Mouse (Mus musculus): Measurements from ENCODE around the gene Camta1. TPM values are rescaled to one million over a fixed set of nuclear protein-coding genes. Genes with fewer than 3 reads are reported as not detected.

Gene Camta1
- polyA plus RNA-seq, 1 experiment from 2014 or later, result 150 TPM

DNA sequence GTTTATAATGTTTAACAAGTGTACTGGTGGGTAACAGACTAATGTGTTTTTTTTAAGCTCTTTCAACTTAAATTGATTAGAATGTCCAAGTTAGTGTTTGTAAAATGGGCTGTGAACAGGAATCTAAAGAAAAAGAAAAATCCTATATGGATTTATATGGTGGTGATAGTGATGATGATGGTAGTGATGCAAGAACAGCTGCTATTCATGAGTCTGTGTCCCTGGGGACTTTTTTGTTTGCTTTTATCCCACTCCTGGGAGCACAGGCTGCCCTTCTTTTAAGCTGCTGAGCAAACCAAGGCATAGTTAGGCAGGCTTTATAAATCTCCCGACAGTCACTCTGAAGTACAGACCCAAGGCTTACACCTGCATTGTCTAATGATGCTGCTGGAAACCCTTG is 928.2 kb downstream of the Camta1 start:
- no peaks in the 10 kb centered on the region for H3K4me1 ChIP-seq (ENCODE audit: control insufficient read depth, insufficient read depth, low read length)
- H3K9me3 ChIP-seq (ENCODE audit: control insufficient read depth, low read length), result no peaks in the 10 kb centered on the region
- no peak overlapping the region for H3K9ac ChIP-seq (ENCODE audit: low read length)
- H3K4me2 ChIP-seq, result no peak overlapping the region
- no peak for ATAC-seq (ENCODE audit: low FRiP score)
- H3K36me3 ChIP-seq (ENCODE audit: control insufficient read depth, insufficient read depth, low read length), result no peaks in the 10 kb centered on the region
- 64% methylated on average over 1 of the region's 1 CpGs for WGBS
- H3K27ac ChIP-seq (ENCODE audit: low read depth, low read length), result no peak overlapping the region
- no peaks in the 10 kb centered on the region for H3K27me3 ChIP-seq (ENCODE audit: control insufficient read depth, insufficient read depth, low read length)
- no peak overlapping the region for H3K4me3 ChIP-seq (ENCODE audit: low read depth, low read length)
- no peak for DNase-seq (ENCODE audit: low spot score, missing footprints)

- no peak for ATAC-seq (ENCODE audit: low FRiP score)
- Histone ChIP-seq H3K27me3 (ENCODE audit: control insufficient read depth, insufficient read depth, low read length) (no peaks in the 10 kb centered on the region), H3K4me3 (ENCODE audit: low read depth, low read length) (no peak overlapping the region), H3K36me3 (ENCODE audit: control insufficient read depth, insufficient read depth, low read length) (no peaks in the 10 kb centered on the region), H3K27ac (ENCODE audit: low read depth, low read length) (no peak overlapping the region), H3K4me2 (no peak overlapping the region), H3K4me1 (ENCODE audit: control insufficient read depth, insufficient read depth, low read length) (no peaks in the 10 kb centered on the region), H3K9ac (ENCODE audit: low read length) (no peak overlapping the region), H3K9me3 (ENCODE audit: control insufficient read depth, low read length) (no peaks in the 10 kb centered on the region)
- WGBS, result 77% methylated on average over 10 of the region's 10 CpGs
- no peak for DNase-seq (ENCODE audit: low spot score, missing footprints)
Measured at GRCm38 (mm10) chr4:150927789-150928188, 933.9 kb downstream of the Camta1 start.

- Histone ChIP-seq H3K4me3 (ENCODE audit: low read depth, low read length) (no peak overlapping the region), H3K4me1 (ENCODE audit: control insufficient read depth, insufficient read depth, low read length) (no peaks in the 10 kb centered on the region), H3K27ac (ENCODE audit: low read depth, low read length) (no peak overlapping the region), H3K36me3 (ENCODE audit: control insufficient read depth, insufficient read depth, low read length) (no peaks in the 10 kb centered on the region), H3K9me3 (ENCODE audit: control insufficient read depth, low read length) (no peaks in the 10 kb centered on the region), H3K27me3 (ENCODE audit: control insufficient read depth, insufficient read depth, low read length) (no peaks in the 10 kb centered on the region), H3K9ac (ENCODE audit: low read length) (no peak overlapping the region), H3K4me2 (no peak overlapping the region)
- 51% methylated on average over 13 of the region's 14 CpGs for WGBS
- ATAC-seq (ENCODE audit: low FRiP score) (no peak), DNase-seq (ENCODE audit: low spot score, missing footprints) (no peak)
Measured at GRCm38 (mm10) chr4:150926924-150927705, 934.6 kb downstream of the Camta1 start.

GRCm38 (mm10) chr4:150925923-150926322 is 935.8 kb downstream of the Camta1 start:
- H3K9me3 ChIP-seq (ENCODE audit: control insufficient read depth, low read length), result no peaks in the 10 kb centered on the region
- no peak overlapping the region for H3K9ac ChIP-seq (ENCODE audit: low read length)
- ATAC-seq (ENCODE audit: low FRiP score) (no peak), DNase-seq (ENCODE audit: low spot score, missing footprints) (no peak)
- H3K27ac ChIP-seq (ENCODE audit: low read depth, low read length), result no peak overlapping the region
- no peak overlapping the region for H3K4me3 ChIP-seq (ENCODE audit: low read depth, low read length)
- no peak overlapping the region for H3K4me2 ChIP-seq
- H3K4me1 ChIP-seq (ENCODE audit: control insufficient read depth, insufficient read depth, low read length), result no peaks in the 10 kb centered on the region
- WGBS, result 55% methylated on average over 5 of the region's 5 CpGs
- no peaks in the 10 kb centered on the region for H3K36me3 ChIP-seq (ENCODE audit: control insufficient read depth, insufficient read depth, low read length)
- no peaks in the 10 kb centered on the region for H3K27me3 ChIP-seq (ENCODE audit: control insufficient read depth, insufficient read depth, low read length)

GRCm38 (mm10) chr4:150924936-150925335 is 936.7 kb downstream of the Camta1 start:
- DNase-seq (ENCODE audit: low spot score, missing footprints), result no peak
- H3K27me3 ChIP-seq (ENCODE audit: control insufficient read depth, insufficient read depth, low read length), result no peaks in the 10 kb centered on the region
- ATAC-seq (ENCODE audit: low FRiP score), result no peak
- H3K4me3 ChIP-seq (ENCODE audit: low read depth, low read length), result no peak overlapping the region
- no peaks in the 10 kb centered on the region for H3K36me3 ChIP-seq (ENCODE audit: control insufficient read depth, insufficient read depth, low read length)
- 85% methylated on average over 6 of the region's 6 CpGs for WGBS
- no peak overlapping the region for H3K27ac ChIP-seq (ENCODE audit: low read depth, low read length)
- H3K9ac ChIP-seq (ENCODE audit: low read length), result no peak overlapping the region
- H3K4me2 ChIP-seq, result no peak overlapping the region
- no peaks in the 10 kb centered on the region for H3K9me3 ChIP-seq (ENCODE audit: control insufficient read depth, low read length)
- no peaks in the 10 kb centered on the region for H3K4me1 ChIP-seq (ENCODE audit: control insufficient read depth, insufficient read depth, low read length)

GRCm38 (mm10) chr4:150924308-150924707 is 937.4 kb downstream of the Camta1 start:
- H3K9ac ChIP-seq (ENCODE audit: low read length), result no peak overlapping the region
- 86% methylated on average over 13 of the region's 13 CpGs for WGBS
- H3K27ac ChIP-seq (ENCODE audit: low read depth, low read length), result no peak overlapping the region
- no peak overlapping the region for H3K4me2 ChIP-seq
- H3K9me3 ChIP-seq (ENCODE audit: control insufficient read depth, low read length), result no peaks in the 10 kb centered on the region
- H3K36me3 ChIP-seq (ENCODE audit: control insufficient read depth, insufficient read depth, low read length), result no peaks in the 10 kb centered on the region
- no peaks in the 10 kb centered on the region for H3K4me1 ChIP-seq (ENCODE audit: control insufficient read depth, insufficient read depth, low read length)
- H3K4me3 ChIP-seq (ENCODE audit: low read depth, low read length), result no peak overlapping the region
- H3K27me3 ChIP-seq (ENCODE audit: control insufficient read depth, insufficient read depth, low read length), result no peaks in the 10 kb centered on the region
- DNase-seq (ENCODE audit: low spot score, missing footprints) (no peak), ATAC-seq (ENCODE audit: low FRiP score) (no peak)

- Histone ChIP-seq H3K4me2 (no peak overlapping the region), H3K9ac (ENCODE audit: low read length) (no peak overlapping the region), H3K36me3 (ENCODE audit: control insufficient read depth, insufficient read depth, low read length) (no peaks in the 10 kb centered on the region), H3K9me3 (ENCODE audit: control insufficient read depth, low read length) (no peaks in the 10 kb centered on the region), H3K27ac (ENCODE audit: low read depth, low read length) (no peak overlapping the region), H3K4me1 (ENCODE audit: control insufficient read depth, insufficient read depth, low read length) (no peaks in the 10 kb centered on the region), H3K27me3 (ENCODE audit: control insufficient read depth, insufficient read depth, low read length) (no peaks in the 10 kb centered on the region), H3K4me3 (ENCODE audit: low read depth, low read length) (no peak overlapping the region)
- 86% methylated on average over 8 of the region's 8 CpGs for WGBS
- ATAC-seq (ENCODE audit: low FRiP score) (no peak), DNase-seq (ENCODE audit: low spot score, missing footprints) (no peak)
Measured at GRCm38 (mm10) chr4:150921206-150921605, 940.5 kb downstream of the Camta1 start.

DNA sequence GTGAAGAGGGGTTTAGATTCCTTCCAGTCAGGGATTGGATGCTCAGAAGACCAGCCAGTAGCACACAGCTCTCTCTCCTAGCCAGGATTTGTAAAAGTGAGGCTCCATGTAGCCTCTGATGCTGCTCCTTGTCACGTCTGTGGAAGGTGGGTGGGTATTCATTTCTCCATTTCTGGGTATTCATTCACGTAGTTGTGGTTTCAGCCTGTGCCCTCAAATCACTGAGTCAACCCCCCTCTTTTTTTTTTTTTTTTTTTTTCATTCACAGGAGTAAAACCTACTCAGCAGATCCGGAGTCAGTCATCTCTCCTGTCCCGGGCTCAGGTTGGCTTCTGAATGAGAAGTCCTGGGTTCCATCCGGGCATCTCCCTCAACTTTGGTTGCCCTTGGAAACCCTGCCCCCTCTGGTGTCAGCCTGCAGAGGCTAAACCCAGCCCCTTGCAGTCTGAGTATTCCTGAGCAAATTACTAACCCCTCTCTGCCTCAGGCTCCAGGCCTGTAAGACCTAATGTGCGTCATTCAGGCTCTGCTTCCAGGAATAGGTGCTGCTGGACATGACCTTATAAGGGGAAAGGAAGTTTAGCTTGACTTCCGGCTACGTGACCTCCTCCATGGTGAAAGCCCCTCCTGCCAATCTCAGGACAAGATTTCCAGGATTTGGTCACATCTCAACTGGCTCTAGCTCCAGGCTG is 944.2 kb downstream of the Camta1 start:
- Histone ChIP-seq H3K36me3 (ENCODE audit: control insufficient read depth, insufficient read depth, low read length) (no peaks in the 10 kb centered on the region), H3K9me3 (ENCODE audit: control insufficient read depth, low read length) (no peaks in the 10 kb centered on the region), H3K9ac (ENCODE audit: low read length) (no peak overlapping the region), H3K4me2 (no peak overlapping the region), H3K27ac (ENCODE audit: low read depth, low read length) (no peak overlapping the region), H3K4me3 (ENCODE audit: low read depth, low read length) (no peak overlapping the region), H3K27me3 (ENCODE audit: control insufficient read depth, insufficient read depth, low read length) (no peaks in the 10 kb centered on the region), H3K4me1 (ENCODE audit: control insufficient read depth, insufficient read depth, low read length) (peaks cover 9% of the 10 kb centered on the region)
- DNase-seq (ENCODE audit: low spot score, missing footprints), result no peak
- 66% methylated on average over 8 of the region's 8 CpGs for WGBS
- ATAC-seq (ENCODE audit: low FRiP score), result no peak

GRCm38 (mm10) chr4:150915181-150915906 is 946.3 kb downstream of the Camta1 start:
- no peaks in the 10 kb centered on the region for H3K36me3 ChIP-seq (ENCODE audit: control insufficient read depth, insufficient read depth, low read length)
- peak overlapping the region; percentile 51; the same call in 1 of the 2 replicates for H3K4me3 ChIP-seq (ENCODE audit: low read depth, low read length)
- no peak for ATAC-seq (ENCODE audit: low FRiP score)
- peaks cover 9% of the 10 kb centered on the region for H3K4me1 ChIP-seq (ENCODE audit: control insufficient read depth, insufficient read depth, low read length)
- H3K9ac ChIP-seq (ENCODE audit: low read length), result peak overlapping the region; percentile 80
- 67% methylated on average over 10 of the region's 10 CpGs for WGBS
- no peak overlapping the region for H3K27ac ChIP-seq (ENCODE audit: low read depth, low read length)
- H3K27me3 ChIP-seq (ENCODE audit: control insufficient read depth, insufficient read depth, low read length), result no peaks in the 10 kb centered on the region
- H3K9me3 ChIP-seq (ENCODE audit: control insufficient read depth, low read length), result no peaks in the 10 kb centered on the region
- peak overlapping the region; percentile 71 for H3K4me2 ChIP-seq
- DNase-seq (ENCODE audit: low spot score, missing footprints), result no peak
